Mouse (Mus musculus): ENCODE results near the gene Hoxd9.

Gene Hoxd9

GRCm38 (mm10) chr2:74714156-74714789 is 16.7 kb downstream of the Hoxd9 start:
- no peak for DNase-seq

DNA sequence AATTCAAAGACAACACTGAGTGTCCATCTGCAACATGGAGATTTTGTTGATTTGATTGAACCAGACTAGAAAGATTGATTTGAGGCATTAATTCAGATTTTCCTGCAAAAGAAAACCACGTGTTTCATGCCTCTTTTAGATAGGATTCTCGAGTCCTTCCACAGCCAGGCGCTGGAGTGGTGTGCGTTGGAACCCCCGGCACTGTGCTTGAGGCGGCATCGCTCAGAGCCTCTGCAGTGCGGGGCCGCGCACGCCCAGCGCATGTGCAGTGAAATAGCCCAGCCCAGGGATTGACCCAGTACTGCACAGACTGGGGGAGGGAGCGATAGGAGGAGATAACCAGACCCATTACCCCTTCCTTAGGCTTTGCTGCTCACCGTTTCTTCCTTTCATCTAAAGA is 17.4 kb downstream of the Hoxd9 start:
- DNase-seq = no peak

DNA sequence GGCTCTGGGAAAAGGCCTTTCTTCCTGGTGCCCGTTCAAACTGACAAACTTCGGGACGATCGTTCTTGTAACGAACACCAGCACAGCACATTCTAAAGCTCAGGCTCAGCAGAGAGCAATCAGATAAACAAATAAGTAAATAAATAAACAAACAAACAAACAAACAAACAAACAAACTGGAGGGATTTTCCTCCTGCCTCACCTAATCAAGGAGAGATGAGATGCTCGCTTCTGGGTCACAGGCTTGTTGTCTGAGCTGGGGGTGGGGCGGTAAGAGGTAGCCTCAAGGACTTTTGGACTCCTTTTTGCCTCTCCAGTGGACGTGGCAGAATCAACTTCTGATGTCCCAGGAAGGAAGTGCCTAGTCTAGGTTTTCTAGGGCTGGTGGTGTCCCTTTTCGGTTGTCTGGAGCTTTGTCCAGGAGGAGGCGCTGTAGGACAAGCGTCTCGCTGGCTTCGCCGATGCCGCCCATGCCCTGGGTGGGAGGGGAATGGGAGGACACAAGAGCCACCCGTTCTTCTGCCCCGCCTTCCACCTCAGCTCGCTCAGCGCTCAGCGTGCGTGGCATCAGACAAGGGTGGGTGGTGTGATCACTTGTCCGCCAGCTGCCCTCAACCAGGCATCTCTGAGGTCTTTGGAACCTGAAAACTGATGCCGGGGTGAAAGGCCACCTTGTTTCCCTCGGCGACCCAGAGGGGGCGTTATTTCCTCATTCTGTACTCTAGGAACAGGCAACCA is 18.1 kb downstream of the Hoxd9 start:
- DNase-seq = peak; percentile 72

- no peak for DNase-seq
Observed at GRCm38 (mm10) chr2:74720384-74720783, 22.9 kb downstream of the Hoxd9 start.

DNA sequence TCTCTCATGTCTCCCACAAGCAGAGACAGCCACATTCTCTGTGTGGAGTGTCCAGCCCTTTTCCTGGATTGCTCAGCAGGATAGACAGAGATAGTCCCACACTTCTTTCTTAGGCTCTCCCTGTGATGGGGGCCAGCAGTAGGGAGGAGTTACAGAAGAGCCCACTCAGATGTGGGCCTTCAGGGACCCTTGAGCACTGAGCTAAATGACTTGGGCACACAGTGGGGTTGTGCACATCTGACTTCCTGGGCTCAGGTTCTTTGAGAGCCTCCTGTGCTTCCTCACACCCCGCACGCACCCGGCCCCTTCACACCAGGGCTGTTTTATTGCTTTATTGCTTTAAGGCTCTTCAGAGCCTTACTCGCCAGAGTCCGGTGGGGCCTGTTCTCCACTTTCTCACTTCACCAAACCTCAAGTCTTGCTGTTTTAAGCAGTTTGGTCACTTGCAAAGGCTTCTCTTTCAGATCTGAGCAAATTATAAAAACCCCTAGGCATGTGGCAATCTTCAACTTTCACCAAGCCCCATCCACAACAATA is 23.5 kb downstream of the Hoxd9 start:
- DNase-seq = no peak

DNA sequence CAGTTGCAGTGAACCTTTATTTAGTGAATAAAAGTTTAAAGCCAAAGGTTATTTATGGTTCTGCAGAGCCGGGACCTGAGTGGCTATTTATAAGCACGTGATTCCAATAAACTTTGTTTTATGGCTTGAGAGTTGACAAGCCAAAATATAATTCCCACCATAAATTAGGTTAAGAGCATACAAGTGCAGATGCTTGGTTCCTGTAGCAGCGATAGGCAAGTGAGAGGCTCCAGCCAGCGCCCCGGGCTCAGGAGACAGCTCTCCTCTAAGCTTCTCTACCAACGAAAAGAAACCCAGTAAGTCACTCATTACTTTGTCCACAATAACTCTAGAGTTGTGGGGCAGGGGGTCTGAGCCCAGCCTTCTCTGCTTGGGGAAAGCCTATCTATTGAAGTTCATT is 24.4 kb downstream of the Hoxd9 start:
- no peak for DNase-seq

DNA sequence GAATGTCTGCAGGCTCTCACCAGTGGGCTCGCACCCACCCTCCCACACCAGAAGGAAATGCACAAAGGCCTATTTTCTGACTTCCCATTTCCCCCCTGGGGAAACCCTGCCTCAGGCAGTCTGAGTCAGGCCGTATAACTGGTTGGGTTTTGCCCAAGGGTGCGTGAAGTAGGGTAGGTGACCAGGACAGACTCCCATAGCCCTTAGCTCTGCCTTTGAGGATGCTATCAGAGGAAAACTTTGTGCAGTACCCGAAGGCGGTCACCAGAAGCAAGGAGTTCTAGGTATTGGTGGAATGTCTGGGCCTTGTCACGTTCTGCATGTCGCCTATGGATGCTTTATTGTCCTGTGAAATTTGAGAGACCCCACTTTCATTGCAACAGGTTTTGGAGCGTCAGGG is 25.4 kb downstream of the Hoxd9 start:
- no peak for DNase-seq

- no peak for DNase-seq
Observed at GRCm38 (mm10) chr2:74724244-74725015, 26.9 kb downstream of the Hoxd9 start.

GRCm38 (mm10) chr2:74725171-74725570 is 27.6 kb downstream of the Hoxd9 start:
- no peak for DNase-seq

GRCm38 (mm10) chr2:74726551-74726950 is 29.0 kb downstream of the Hoxd9 start, which contains the start of gene Gm28230:
Gene Gm28230 (plus strand): TSS chr2:74726728.
- DNase-seq = no peak

GRCm38 (mm10) chr2:74726973-74727639 is 29.6 kb downstream of the Hoxd9 start:
- DNase-seq = no peak

- no peak for DNase-seq
Observed at GRCm38 (mm10) chr2:74727640-74728302, 30.2 kb downstream of the Hoxd9 start.

DNA sequence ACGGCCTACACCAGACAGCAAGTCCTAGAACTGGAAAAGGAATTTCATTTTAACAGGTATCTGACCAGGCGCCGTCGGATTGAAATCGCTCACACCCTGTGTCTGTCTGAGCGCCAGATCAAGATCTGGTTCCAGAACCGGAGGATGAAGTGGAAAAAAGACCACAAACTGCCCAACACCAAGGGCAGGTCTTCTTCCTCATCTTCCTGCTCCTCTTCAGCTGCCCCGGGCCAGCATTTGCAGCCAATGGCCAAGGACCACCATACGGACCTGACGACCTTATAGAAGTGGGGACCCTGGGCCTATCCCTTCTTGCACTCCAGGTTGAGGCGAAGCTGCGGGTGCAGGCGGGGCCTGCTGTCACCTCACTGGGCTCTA is 30.8 kb downstream of the Hoxd9 start:
- DNase-seq = no peak

GRCm38 (mm10) chr2:74730331-74730730 is 32.8 kb downstream of the Hoxd9 start:
- DNase-seq = no peak

DNA sequence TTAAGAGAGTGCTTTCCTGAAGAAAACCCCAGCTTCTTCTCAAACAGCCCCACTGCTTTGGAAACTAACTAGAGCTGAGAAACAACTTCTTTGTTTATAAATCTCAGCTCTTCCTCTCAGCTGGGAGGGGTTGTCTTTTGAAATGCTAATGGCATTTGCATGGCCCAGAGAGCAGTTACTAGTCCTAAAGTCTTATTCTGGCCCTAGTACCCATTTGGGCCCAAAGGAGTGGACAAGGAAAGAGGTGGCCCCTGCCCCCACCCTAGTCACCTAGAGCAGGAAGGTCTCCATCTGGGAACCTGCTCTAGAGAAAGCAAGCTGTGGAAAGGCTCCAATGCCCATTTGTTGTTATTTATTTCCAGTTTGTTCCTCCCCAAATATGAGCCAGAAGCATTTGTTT is 33.5 kb downstream of the Hoxd9 start:
- DNase-seq = no peak

DNA sequence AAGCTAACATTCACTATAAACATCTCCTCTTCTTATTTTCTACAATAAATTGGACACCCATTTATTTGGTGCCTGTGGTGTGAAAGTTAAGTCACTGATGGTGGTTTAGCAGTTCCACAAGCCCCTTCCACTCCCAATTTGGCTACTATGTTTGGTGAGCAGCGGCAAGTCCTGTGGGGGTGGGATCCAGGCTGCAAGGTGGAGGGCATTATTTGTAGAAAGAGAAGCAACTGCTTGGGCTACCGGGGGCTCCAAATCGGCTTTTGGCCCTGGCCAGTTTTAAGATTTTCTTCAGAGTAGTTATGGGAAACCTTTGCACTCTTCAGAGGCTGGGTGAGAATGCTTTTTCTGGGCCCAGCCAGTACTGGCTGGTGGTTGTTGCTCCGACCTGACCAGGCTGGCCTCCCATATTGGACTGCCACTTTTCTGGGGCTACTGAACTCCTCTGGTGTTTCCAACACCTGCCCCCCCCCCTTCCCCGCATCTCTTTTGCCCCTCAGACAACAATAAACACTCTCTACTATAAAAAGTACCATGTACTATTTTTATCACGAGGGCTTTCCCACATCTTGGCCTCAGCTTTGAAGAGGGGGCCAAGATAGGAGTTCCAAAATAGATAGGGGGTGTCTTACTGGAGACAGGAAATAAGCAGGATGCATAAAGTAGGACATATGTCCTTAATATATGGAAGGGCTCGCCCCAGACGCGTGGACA is 34.4 kb downstream of the Hoxd9 start:
- no peak for DNase-seq

- DNase-seq = no peak
Observed at GRCm38 (mm10) chr2:74732513-74733316, 35.2 kb downstream of the Hoxd9 start.

DNA sequence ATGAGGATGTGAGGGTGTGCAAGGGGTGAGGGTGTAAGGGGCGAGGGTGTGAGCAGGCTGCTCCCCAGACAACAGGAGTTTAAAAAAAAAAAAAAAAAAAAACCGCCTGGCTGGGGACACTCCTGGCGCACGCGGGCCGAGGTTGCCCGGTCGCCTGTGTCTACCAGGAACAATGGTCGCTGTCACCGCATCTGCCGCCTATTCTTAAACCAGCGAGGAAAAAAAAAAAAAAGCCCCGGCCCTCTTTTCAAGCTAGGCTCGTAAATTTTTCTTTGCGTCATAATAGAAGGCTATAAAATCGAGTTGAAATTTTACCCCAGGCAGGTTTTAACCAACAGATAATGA is 35.8 kb downstream of the Hoxd9 start:
- no peak for DNase-seq

- no peak for DNase-seq
Observed at GRCm38 (mm10) chr2:74733765-74734164, 36.2 kb downstream of the Hoxd9 start.

GRCm38 (mm10) chr2:74734451-74734850 is 36.9 kb downstream of the Hoxd9 start:
- DNase-seq = no peak

Measured in B cell, adult 2 months (primary cell).